7 mouse cellular contexts compared by ENCODE assay signal in the genomic region with DNA sequence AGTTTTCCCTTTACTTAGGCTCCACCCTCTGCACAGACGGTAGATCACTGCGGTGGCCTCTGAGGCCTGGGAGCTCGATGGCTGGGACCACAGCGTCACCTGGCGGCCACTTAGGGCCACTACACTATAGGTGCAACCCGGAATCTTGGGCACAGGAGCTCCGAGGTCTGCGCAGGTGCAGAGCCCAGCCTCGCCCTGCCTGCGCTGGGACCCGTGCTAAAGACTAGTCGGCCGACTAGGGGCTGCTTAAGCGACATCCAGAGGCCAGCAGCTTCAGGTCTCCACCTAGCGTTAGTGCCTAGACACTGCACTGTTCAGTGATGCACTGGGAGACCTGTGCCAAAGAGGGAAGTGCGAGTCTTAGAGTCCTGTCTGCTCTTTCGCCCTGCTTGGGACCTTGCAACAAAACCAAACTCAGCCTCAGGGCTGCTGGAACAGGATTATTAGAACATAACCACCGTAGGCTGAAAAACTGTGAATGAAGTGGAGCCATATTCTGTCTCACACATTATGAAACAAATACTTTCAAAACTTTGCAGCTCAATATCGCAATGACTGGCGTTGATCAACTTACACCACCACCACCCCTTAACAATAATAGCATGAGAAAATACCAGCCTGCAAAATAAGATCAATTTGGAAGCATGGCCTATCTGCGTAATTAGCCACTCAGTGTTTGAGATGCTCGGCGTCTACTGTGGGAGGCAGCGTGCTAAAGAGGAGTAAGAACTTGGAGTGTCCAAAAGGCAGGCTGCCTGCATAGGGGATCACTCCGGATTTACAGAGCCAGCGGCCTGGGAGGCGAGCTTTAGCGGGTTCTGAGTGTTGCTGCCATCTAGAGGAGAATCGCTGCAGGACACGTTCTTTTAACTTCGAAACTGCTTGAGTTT. TPM values are rescaled to one million over a fixed set of nuclear protein-coding genes. Genes with fewer than 3 reads are reported as not detected.
DNase-seq lines count a peak whose midpoint lies in the region; ATAC-seq and TF ChIP-seq lines count a peak whose summit lies in the region.

No protein-coding gene starts in this region.

- peaks cover 15% of the 10 kb centered on the region for H3K4me1 ChIP-seq in embryonic facial prominence, embryonic 10.5 days
- H3K4me1 ChIP-seq in intestine, postnatal 0 days (replicated peaks; ENCODE audit: control insufficient read depth, insufficient read depth, low read length), result 0 out of 2 replicates have a peak, but pooled peaks cover 3% of the 10 kb centered on the region
- H3K4me1 ChIP-seq in midbrain, embryonic 11.5 days (ENCODE audit: control insufficient read depth, insufficient read depth, low read length), result no peaks in the 10 kb centered on the region

- DNase-seq in adrenal gland, adult 8-10 months, result peak; percentile 63
- DNase-seq in embryonic facial prominence, embryonic 10.5 days (ENCODE audit: low spot score), result peak; percentile 89
- DNase-seq in gastrocnemius, postnatal 4 days (ENCODE audit: low spot score in 2 of 2), result peak; percentile 60 to 81
- peak; percentile 81 for DNase-seq in left cerebral cortex, postnatal 4 days
- peak; percentile 98 for DNase-seq in midbrain, embryonic 11.5 days (ENCODE audit: low spot score, missing footprints)
- peak; percentile 72 for DNase-seq in skeletal muscle tissue, adult 2 months (ENCODE audit: low read depth, low spot score)

- WGBS in embryonic facial prominence, embryonic 10.5 days, result 15% methylated on average over 31 of the region's 31 CpGs
- WGBS in intestine, postnatal 0 days, result 16% methylated on average over 31 of the region's 31 CpGs
- WGBS in midbrain, embryonic 11.5 days, result 16% methylated on average over 31 of the region's 31 CpGs

- peak; percentile 99 for ATAC-seq in intestine, postnatal 0 days
- ATAC-seq in midbrain, embryonic 11.5 days (ENCODE audit: low FRiP score), result peak; percentile 95

- H3K27ac ChIP-seq in embryonic facial prominence, embryonic 10.5 days (replicated peaks), result no peak overlapping the region; the same call in 1 of the 2 replicates
- H3K27ac ChIP-seq in intestine, postnatal 0 days (ENCODE audit: low read depth, low read length), result no peak overlapping the region
- no peak overlapping the region for H3K27ac ChIP-seq in midbrain, embryonic 11.5 days (ENCODE audit: low read depth, low read length)

- H3K36me3 ChIP-seq in embryonic facial prominence, embryonic 10.5 days (replicated peaks), result no peaks in the 10 kb centered on the region
- no peaks in the 10 kb centered on the region for H3K36me3 ChIP-seq in intestine, postnatal 0 days (ENCODE audit: control insufficient read depth, insufficient read depth)
- H3K36me3 ChIP-seq in midbrain, embryonic 11.5 days (ENCODE audit: control insufficient read depth, insufficient read depth, low read length), result no peaks in the 10 kb centered on the region

- peak overlapping the region; percentile 37 for H3K4me3 ChIP-seq in embryonic facial prominence, embryonic 10.5 days
- peak overlapping the region; percentile 16; the same call in 1 of the 2 replicates for H3K4me3 ChIP-seq in intestine, postnatal 0 days (ENCODE audit: low read depth, low read length)
- H3K4me3 ChIP-seq in midbrain, embryonic 11.5 days (ENCODE audit: low read depth, low read length), result no peak overlapping the region

- H3K9ac ChIP-seq in intestine, postnatal 0 days (ENCODE audit: low read depth, low read length), result no peak overlapping the region
- no peak overlapping the region for H3K9ac ChIP-seq in midbrain, embryonic 11.5 days (ENCODE audit: low read length)

- H3K27me3 ChIP-seq in embryonic facial prominence, embryonic 10.5 days (replicated peaks; ENCODE audit: low read depth, poor library complexity, severe bottlenecking), result no peaks in the 10 kb centered on the region
- no peaks in the 10 kb centered on the region for H3K27me3 ChIP-seq in intestine, postnatal 0 days (replicated peaks; ENCODE audit: control insufficient read depth, insufficient read depth, low read length)
- H3K27me3 ChIP-seq in midbrain, embryonic 11.5 days (ENCODE audit: control insufficient read depth, insufficient read depth, low read length), result no peaks in the 10 kb centered on the region

- intact Hi-C loops in left cerebral cortex, postnatal 4 days (cut with DNase I), result loop anchor here (10.0 kb wide), 1 partner anchor 51 kb away; no protein-coding TSS in a partner anchor

- H3K9me3 ChIP-seq in embryonic facial prominence, embryonic 10.5 days, result no peaks in the 10 kb centered on the region
- H3K9me3 ChIP-seq in intestine, postnatal 0 days (ENCODE audit: control insufficient read depth), result no peaks in the 10 kb centered on the region
- no peaks in the 10 kb centered on the region for H3K9me3 ChIP-seq in midbrain, embryonic 11.5 days (ENCODE audit: control insufficient read depth, low read length)

- H3K4me2 ChIP-seq in intestine, postnatal 0 days (replicated peaks; ENCODE audit: low read depth), result peak overlapping the region; percentile 61
- peak overlapping the region; percentile 35 for H3K4me2 ChIP-seq in midbrain, embryonic 11.5 days

- peak; percentile 98 for TF ChIP-seq CTCF in intestine, postnatal 0 days (IDR thresholded peaks at IDR 0.05; ENCODE audit: low read depth)

RNA-seq across cellular contexts. Expression of gene Mki67, which starts 19.8 kb away (rescaled TPM):
- total RNA-seq in adrenal gland, adult 8-10 months (2022), result 1 to 10 TPM; 2.0 to 4.2 (median 3.2) TPM
- 45.7 and 46.9 TPM in 2 replicates for polyA plus RNA-seq in embryonic facial prominence, embryonic 10.5 days (2016; fragmentation: Nextera tagmentation; extraction: Ambion mirVana)
- total RNA-seq in gastrocnemius, postnatal 4 days (2021), result 10 to 100 TPM; 61.5 to 67.8 TPM
- 8.7 and 9.0 TPM in 2 replicates for polyA plus RNA-seq in intestine, postnatal 0 days (2015; fragmentation: Nextera tagmentation; extraction: Ambion mirVana)
- total RNA-seq in left cerebral cortex, postnatal 4 days (2021), result 10 to 100 TPM; 15.8 to 16.5 TPM
- polyA plus RNA-seq in midbrain, embryonic 11.5 days (2014; fragmentation: Nextera tagmentation; extraction: Ambion mirVana), result 62.2 and 64.4 TPM in 2 replicates
